Mouse (Mus musculus): ENCODE results near the gene Cd164l2. TPM values are rescaled to one million over a fixed set of nuclear protein-coding genes. Genes with fewer than 3 reads are reported as not detected.

The Cd164l2 gene
- total and polyA plus RNA-seq, 2 experiments from 2014 or later = 3.9 to 10.6 TPM

DNA sequence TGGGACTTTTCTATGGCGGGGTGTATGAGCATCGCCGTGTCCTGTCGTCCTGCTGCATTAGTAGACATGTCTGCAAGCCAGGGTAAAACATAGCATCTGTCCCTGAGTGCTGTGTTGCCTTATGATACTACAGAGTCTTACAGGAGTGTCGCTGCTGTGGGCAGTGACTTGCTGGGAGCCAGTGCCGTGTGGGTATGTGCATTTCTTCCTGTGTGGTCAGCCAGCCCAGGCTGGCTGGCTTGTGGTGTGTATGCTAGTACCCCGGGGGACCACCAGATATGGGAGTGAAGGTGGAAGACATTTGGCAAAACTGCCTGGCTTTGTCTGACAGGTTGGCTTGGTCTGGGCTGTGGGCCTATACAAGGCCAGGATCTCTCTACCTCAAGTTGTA, 50.4 kb downstream of the Cd164l2 start:
- Histone ChIP-seq H3K27me3 (ENCODE audit: insufficient read depth, low read length) (no peaks in the 10 kb centered on the region), H3K9ac (replicated peaks; ENCODE audit: low read length, poor library complexity, severe bottlenecking) (no peak overlapping the region), H3K4me3 (ENCODE audit: low read depth, low read length) (no peak overlapping the region), H3K9me3 (ENCODE audit: low read length) (no peaks in the 10 kb centered on the region), H3K27ac (ENCODE audit: low read depth, low read length) (no peak overlapping the region), H3K4me2 (ENCODE audit: low read depth, low read length, poor library complexity, severe bottlenecking) (no peak overlapping the region), H3K36me3 (ENCODE audit: insufficient read depth, low read length) (peaks cover 22% of the 10 kb centered on the region), H3K4me1 (ENCODE audit: insufficient read depth, low read length) (no peaks in the 10 kb centered on the region)
- DNase-seq (ENCODE audit: low spot score) (no peak), ATAC-seq (ENCODE audit: low FRiP score) (no peak)
- 69% methylated on average over 7 of the region's 7 CpGs for WGBS
- no peak for TF ChIP-seq CTCF (IDR thresholded peaks at IDR 0.05)

DNA sequence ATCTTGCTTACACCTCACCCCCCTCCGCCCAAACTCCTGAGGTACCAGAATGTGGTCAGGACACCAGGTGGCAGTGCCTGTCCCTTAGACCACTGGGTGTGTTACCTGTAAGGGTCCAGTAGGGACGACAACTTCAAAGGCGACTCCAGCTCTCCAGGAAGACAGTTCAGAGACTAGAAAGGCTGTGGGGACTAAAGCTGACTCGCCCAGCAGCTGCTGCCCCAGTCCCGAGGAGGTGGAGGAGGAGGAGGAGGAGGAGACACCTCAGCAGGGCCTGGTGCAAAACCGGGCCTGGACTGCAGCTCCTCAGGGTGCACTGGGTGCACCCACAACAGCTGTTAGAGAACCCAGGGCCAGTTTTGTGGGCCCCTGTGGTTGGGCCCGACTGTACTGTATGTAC, 51.0 kb downstream of the Cd164l2 start, which contains the start of gene Sytl1:
TSS of gene Sytl1 (minus strand) at position 232 of the 400 bp plus-strand sequence.
- no peak for TF ChIP-seq CTCF (IDR thresholded peaks at IDR 0.05)
- Histone ChIP-seq H3K36me3 (ENCODE audit: insufficient read depth, low read length) (peaks cover 27% of the 10 kb centered on the region), H3K4me2 (ENCODE audit: low read depth, low read length, poor library complexity, severe bottlenecking) (no peak within 1 kb of the TSS), H3K27ac (ENCODE audit: low read depth, low read length) (no peak within 1 kb of the TSS), H3K4me3 (ENCODE audit: low read depth, low read length) (no peak within 1 kb of the TSS), H3K27me3 (ENCODE audit: insufficient read depth, low read length) (no peaks in the 10 kb centered on the region), H3K9me3 (ENCODE audit: low read length) (no peaks in the 10 kb centered on the region), H3K4me1 (ENCODE audit: insufficient read depth, low read length) (no peaks in the 10 kb centered on the region), H3K9ac (replicated peaks; ENCODE audit: low read length, poor library complexity, severe bottlenecking) (no peak within 1 kb of the TSS)
- ATAC-seq (ENCODE audit: low FRiP score) = no peak
- 48% methylated on average over 7 of the region's 7 CpGs for WGBS
- no peak for DNase-seq (ENCODE audit: low spot score)

DNA sequence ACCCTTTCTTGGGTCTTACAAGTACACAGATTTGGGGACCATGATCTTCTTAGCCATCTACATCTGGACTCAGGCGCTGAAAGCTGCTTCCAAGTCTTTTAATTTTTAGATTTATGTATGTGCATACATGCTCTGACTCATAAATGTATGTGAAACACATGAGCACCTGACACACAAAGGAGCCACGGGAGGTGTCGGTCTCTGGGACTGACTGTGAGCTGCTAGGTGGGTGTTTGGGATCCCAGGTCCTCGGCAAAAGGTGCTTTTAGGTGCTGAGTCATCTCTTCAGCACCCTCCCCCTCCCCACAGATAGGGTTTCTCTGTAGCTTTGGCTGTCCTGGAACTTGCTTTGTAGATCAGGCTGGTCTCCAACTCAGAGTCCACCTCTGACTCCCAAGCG, 51.8 kb downstream of the Cd164l2 start:
- DNase-seq (ENCODE audit: low spot score) (no peak), ATAC-seq (ENCODE audit: low FRiP score) (no peak)
- no peak overlapping the region for H3K4me3 ChIP-seq (ENCODE audit: low read depth, low read length)
- H3K27ac ChIP-seq (ENCODE audit: low read depth, low read length) = no peak overlapping the region
- H3K4me2 ChIP-seq (ENCODE audit: low read depth, low read length, poor library complexity, severe bottlenecking) = no peak overlapping the region
- H3K9me3 ChIP-seq (ENCODE audit: low read length) = no peaks in the 10 kb centered on the region
- H3K4me1 ChIP-seq (ENCODE audit: insufficient read depth, low read length) = no peaks in the 10 kb centered on the region
- 94% methylated on average over 5 of the region's 5 CpGs for WGBS
- peaks cover 35% of the 10 kb centered on the region for H3K36me3 ChIP-seq (ENCODE audit: insufficient read depth, low read length)
- no peak for TF ChIP-seq CTCF (IDR thresholded peaks at IDR 0.05)
- H3K27me3 ChIP-seq (ENCODE audit: insufficient read depth, low read length) = no peaks in the 10 kb centered on the region
- H3K9ac ChIP-seq (replicated peaks; ENCODE audit: low read length, poor library complexity, severe bottlenecking) = no peak overlapping the region

DNA sequence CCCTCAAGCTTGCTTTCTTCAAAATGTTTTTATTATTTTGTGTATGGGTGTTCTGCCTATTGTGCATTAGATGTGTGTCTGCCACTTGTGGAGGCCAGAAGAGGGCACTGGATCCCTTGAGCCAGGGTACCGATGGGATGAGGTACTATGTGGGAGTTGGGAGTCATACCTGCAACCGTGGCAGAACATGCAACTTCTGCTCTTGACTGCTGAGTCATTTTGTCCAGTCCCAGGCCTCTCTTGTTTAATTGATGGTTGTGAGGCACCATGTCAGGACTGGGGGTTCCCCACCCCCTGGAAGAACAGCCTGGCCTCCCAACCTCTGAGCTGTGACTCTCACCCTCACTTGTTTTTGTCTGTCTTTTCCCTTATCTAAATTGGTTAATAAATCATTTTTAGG, 52.6 kb downstream of the Cd164l2 start:
- WGBS = 95% methylated on average over 2 of the region's 2 CpGs
- no peak overlapping the region for H3K4me3 ChIP-seq (ENCODE audit: low read depth, low read length)
- no peak overlapping the region for H3K9ac ChIP-seq (replicated peaks; ENCODE audit: low read length, poor library complexity, severe bottlenecking)
- no peaks in the 10 kb centered on the region for H3K27me3 ChIP-seq (ENCODE audit: insufficient read depth, low read length)
- ATAC-seq (ENCODE audit: low FRiP score) = no peak
- no peaks in the 10 kb centered on the region for H3K4me1 ChIP-seq (ENCODE audit: insufficient read depth, low read length)
- H3K27ac ChIP-seq (ENCODE audit: low read depth, low read length) = no peak overlapping the region
- DNase-seq (ENCODE audit: low spot score) = no peak
- TF ChIP-seq CTCF (IDR thresholded peaks at IDR 0.05) = no peak
- H3K4me2 ChIP-seq (ENCODE audit: low read depth, low read length, poor library complexity, severe bottlenecking) = no peak overlapping the region
- H3K36me3 ChIP-seq (ENCODE audit: insufficient read depth, low read length) = peaks cover 43% of the 10 kb centered on the region
- H3K9me3 ChIP-seq (ENCODE audit: low read length) = no peaks in the 10 kb centered on the region

DNA sequence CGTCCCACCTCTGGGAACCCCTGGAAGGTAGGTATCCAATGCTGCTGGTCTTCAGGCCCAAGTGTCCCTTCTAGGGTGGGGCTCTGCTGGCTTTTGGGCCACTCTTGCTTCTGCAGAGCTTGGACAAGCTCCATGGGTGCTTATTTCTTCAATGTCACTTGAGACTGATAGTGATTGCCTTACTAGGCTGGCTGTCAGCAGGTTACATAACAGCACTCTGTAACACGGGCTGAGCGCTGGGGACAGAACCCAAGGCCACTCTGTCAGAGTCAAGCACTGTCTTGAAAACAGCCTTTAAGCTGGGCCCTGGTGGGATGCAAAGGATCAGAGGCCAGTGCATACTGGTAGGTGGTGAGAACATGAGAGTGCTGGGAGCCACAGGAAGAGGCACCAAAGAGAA, 53.4 kb downstream of the Cd164l2 start:
- TF ChIP-seq CTCF (IDR thresholded peaks at IDR 0.05) = no peak
- Histone ChIP-seq H3K27ac (ENCODE audit: low read depth, low read length) (no peak overlapping the region), H3K4me1 (ENCODE audit: insufficient read depth, low read length) (no peaks in the 10 kb centered on the region), H3K9ac (replicated peaks; ENCODE audit: low read length, poor library complexity, severe bottlenecking) (no peak overlapping the region), H3K9me3 (ENCODE audit: low read length) (no peaks in the 10 kb centered on the region), H3K4me2 (ENCODE audit: low read depth, low read length, poor library complexity, severe bottlenecking) (no peak overlapping the region), H3K4me3 (ENCODE audit: low read depth, low read length) (no peak overlapping the region), H3K27me3 (ENCODE audit: insufficient read depth, low read length) (no peaks in the 10 kb centered on the region), H3K36me3 (ENCODE audit: insufficient read depth, low read length) (peaks cover 47% of the 10 kb centered on the region)
- 98% methylated on average over 3 of the region's 3 CpGs for WGBS
- ATAC-seq (ENCODE audit: low FRiP score) (no peak), DNase-seq (ENCODE audit: low spot score) (no peak)

DNA sequence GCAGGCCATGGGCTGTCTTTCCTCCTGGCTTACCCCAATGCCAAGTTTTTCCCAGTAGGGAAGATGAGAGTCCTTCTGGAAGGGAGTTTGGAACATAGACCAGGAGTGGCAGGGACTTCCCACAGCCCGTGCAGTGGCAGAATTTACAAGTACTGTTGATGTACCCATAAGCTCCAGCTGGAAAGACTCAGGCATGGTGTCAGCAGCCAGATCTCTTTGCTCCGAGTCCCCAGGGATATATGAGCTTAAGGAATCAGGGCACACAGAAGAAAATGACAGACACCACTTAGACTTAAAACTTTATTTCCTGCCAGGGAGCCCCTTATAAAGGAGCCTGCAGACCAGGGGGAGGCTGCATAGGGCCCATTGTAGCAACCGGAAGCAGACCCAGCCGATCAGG, 53.8 kb downstream of the Cd164l2 start:
- H3K4me3 ChIP-seq (ENCODE audit: low read depth, low read length) = no peak overlapping the region
- no peak overlapping the region for H3K9ac ChIP-seq (replicated peaks; ENCODE audit: low read length, poor library complexity, severe bottlenecking)
- H3K27ac ChIP-seq (ENCODE audit: low read depth, low read length) = no peak overlapping the region
- peaks cover 48% of the 10 kb centered on the region for H3K36me3 ChIP-seq (ENCODE audit: insufficient read depth, low read length)
- WGBS = 96% methylated on average over 4 of the region's 4 CpGs
- H3K4me1 ChIP-seq (ENCODE audit: insufficient read depth, low read length) = no peaks in the 10 kb centered on the region
- no peaks in the 10 kb centered on the region for H3K9me3 ChIP-seq (ENCODE audit: low read length)
- no peaks in the 10 kb centered on the region for H3K27me3 ChIP-seq (ENCODE audit: insufficient read depth, low read length)
- no peak overlapping the region for H3K4me2 ChIP-seq (ENCODE audit: low read depth, low read length, poor library complexity, severe bottlenecking)
- no peak for DNase-seq (ENCODE audit: low spot score)
- TF ChIP-seq CTCF (IDR thresholded peaks at IDR 0.05) = no peak
- ATAC-seq (ENCODE audit: low FRiP score) = no peak
